15 mouse cellular contexts compared by ENCODE assay signal in the genomic region with DNA sequence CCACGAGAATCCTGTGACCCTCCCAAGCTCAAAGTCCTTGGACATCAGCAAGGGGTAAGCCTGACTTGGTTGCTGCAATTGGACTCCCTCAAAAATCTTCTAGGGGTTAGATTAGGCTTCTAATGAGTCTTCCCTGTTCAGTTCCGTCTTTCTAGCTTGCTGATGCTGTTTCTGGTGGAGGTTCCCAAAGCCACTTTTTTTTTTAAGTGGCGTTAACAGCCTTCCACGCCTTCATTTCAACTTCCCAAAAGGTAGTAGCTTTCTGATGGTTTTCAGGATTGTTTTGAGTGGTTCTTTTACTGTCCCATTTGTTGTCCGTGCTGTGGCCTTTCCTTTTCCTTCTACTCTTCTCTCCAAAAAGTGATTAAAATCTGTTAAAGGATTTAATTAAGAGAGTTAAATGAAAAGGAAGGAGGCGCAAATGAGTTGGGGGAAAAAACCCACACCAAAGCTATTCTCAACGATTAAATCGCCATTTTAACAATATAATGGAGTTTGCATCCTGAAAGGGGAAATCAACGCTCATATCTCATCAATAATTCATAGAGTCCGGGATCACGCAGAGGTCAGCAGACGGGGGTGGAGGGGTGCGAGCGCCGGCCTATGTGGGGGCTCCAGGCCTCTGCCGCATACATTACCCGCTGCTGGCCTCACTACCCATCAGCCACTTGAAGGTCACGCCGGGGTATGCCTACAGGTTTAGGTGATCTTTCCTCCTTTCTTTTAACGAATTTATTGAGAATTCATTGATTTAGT. TPM values are rescaled to one million over a fixed set of nuclear protein-coding genes. Genes with fewer than 3 reads are reported as not detected.
DNase-seq lines count a peak whose midpoint lies in the region; ATAC-seq and TF ChIP-seq lines count a peak whose summit lies in the region.
"Had no signal": no experiment of that assay in that cellular context is flagged by ENCODE, and none has a peak within 500 bp of the region (broad histone marks: within the 10 kb centered on the region; RNA-seq: fewer than 3 reads in every experiment).

No protein-coding gene starts in this region.

- H3K27me3 ChIP-seq in heart, embryonic 16.5 days (ENCODE audit: control insufficient read depth, insufficient read depth, low read length) = peaks cover 95% of the 10 kb centered on the region
- no peaks in the 10 kb centered on the region; a peak in 2 of 4 replicates for H3K27me3 ChIP-seq in MEL (ENCODE audit: control insufficient read depth in 1 of 2, insufficient read depth in 2 of 2, low read length in 2 of 2)
- H3K27me3 ChIP-seq in intestine, postnatal 0 days (replicated peaks; ENCODE audit: control insufficient read depth, insufficient read depth, low read length) = peaks cover 64% of the 10 kb centered on the region
- no peaks in the 10 kb centered on the region for H3K27me3 ChIP-seq in neural tube, embryonic 11.5 days (ENCODE audit: control insufficient read depth, insufficient read depth, low read length)
- H3K27me3 ChIP-seq in forebrain, embryonic 11.5 days (ENCODE audit: control insufficient read depth, insufficient read depth, low read length) = peaks cover 100% of the 10 kb centered on the region

- TF ChIP-seq EP300 in MEL (IDR thresholded peaks at IDR 0.05; ENCODE audit: low read depth in 1 of 2, low read length in 2 of 2) = no peak

- intact Hi-C loops in heart, postnatal 14 days (cut with DNase I) = loop anchor here (2.0 kb wide), 1 partner anchor 226 kb away; no protein-coding TSS in a partner anchor

- no peak overlapping the region for H3K9ac ChIP-seq in heart, embryonic 16.5 days (ENCODE audit: low read length)
- no peak overlapping the region for H3K9ac ChIP-seq in MEL (ENCODE audit: control insufficient read depth, low read depth, low read length, poor library complexity, severe bottlenecking)
- H3K9ac ChIP-seq in intestine, postnatal 0 days (ENCODE audit: low read depth, low read length) = 0 out of 2 replicates have a peak overlapping the region, but pooled peaks have one; percentile 32
- H3K9ac ChIP-seq in neural tube, embryonic 11.5 days (ENCODE audit: low read length) = peak overlapping the region; percentile 100
- no peak overlapping the region for H3K9ac ChIP-seq in forebrain, embryonic 11.5 days (ENCODE audit: low read length)
- H3K9ac ChIP-seq: limb, embryonic 12.5 days had no signal

- H3K36me3 ChIP-seq in heart, embryonic 16.5 days (ENCODE audit: control insufficient read depth, insufficient read depth) = no peaks in the 10 kb centered on the region
- no peaks in the 10 kb centered on the region for H3K36me3 ChIP-seq in MEL (ENCODE audit: control insufficient read depth in 1 of 2, insufficient read depth in 2 of 2, low read length in 2 of 2)
- H3K36me3 ChIP-seq in intestine, postnatal 0 days (ENCODE audit: control insufficient read depth, insufficient read depth) = no peaks in the 10 kb centered on the region
- H3K36me3 ChIP-seq in neural tube, embryonic 11.5 days (ENCODE audit: control insufficient read depth, insufficient read depth, low read length) = no peaks in the 10 kb centered on the region; the same call in 1 of the 2 replicates
- H3K36me3 ChIP-seq in forebrain, embryonic 11.5 days (ENCODE audit: control insufficient read depth, insufficient read depth, low read length) = no peaks in the 10 kb centered on the region
- H3K36me3 ChIP-seq: limb, embryonic 12.5 days had no signal

- TF ChIP-seq RAD21 in MEL (IDR thresholded peaks at IDR 0.05; ENCODE audit: low read depth, low read length) = no peak

- no peaks in the 10 kb centered on the region for H3K79me2 ChIP-seq in MEL (ENCODE audit: control insufficient read depth, insufficient read depth, low read length, poor library complexity)

- TF ChIP-seq CTCF in MEL (IDR thresholded peaks at IDR 0.05 in 2 of 3, conservative IDR thresholded peaks at IDR 0.05 in 1 of 3; ENCODE audit: control insufficient read depth in 1 of 3, insufficient read depth in 1 of 3, low read depth in 2 of 3, low read length in 3 of 3, poor library complexity in 1 of 3, severe bottlenecking in 1 of 3) = no peak
- TF ChIP-seq CTCF in intestine, postnatal 0 days (IDR thresholded peaks at IDR 0.05; ENCODE audit: low read depth) = no peak

- H3K4me2 ChIP-seq in heart, embryonic 16.5 days (ENCODE audit: low read depth, low read length) = peak overlapping the region; percentile 6; the same call in 1 of the 2 replicates
- peak overlapping the region; percentile 63 for H3K4me2 ChIP-seq in intestine, postnatal 0 days (replicated peaks; ENCODE audit: low read depth)
- peak overlapping the region; percentile 100 for H3K4me2 ChIP-seq in neural tube, embryonic 11.5 days (ENCODE audit: low read depth)
- no peak overlapping the region for H3K4me2 ChIP-seq in forebrain, embryonic 11.5 days (ENCODE audit: low read depth, low read length, severe bottlenecking)

- 16% methylated on average over 20 of the region's 20 CpGs for WGBS in heart, embryonic 16.5 days
- WGBS in intestine, postnatal 0 days = 32% methylated on average over 20 of the region's 20 CpGs
- 3% methylated on average over 20 of the region's 20 CpGs for WGBS in neural tube, embryonic 11.5 days
- WGBS in forebrain, embryonic 11.5 days = 3% methylated on average over 20 of the region's 20 CpGs

- H3K27ac ChIP-seq in heart, embryonic 16.5 days (ENCODE audit: low read length) = no peak overlapping the region
- no peak overlapping the region for H3K27ac ChIP-seq in MEL (ENCODE audit: control insufficient read depth, low read depth, low read length)
- peak overlapping the region; percentile 55 for H3K27ac ChIP-seq in intestine, postnatal 0 days (ENCODE audit: low read depth, low read length)
- H3K27ac ChIP-seq in neural tube, embryonic 11.5 days (ENCODE audit: low read depth, low read length) = peak overlapping the region; percentile 100
- H3K27ac ChIP-seq in forebrain, embryonic 11.5 days (ENCODE audit: low read depth, low read length) = no peak overlapping the region
- H3K27ac ChIP-seq: limb, embryonic 12.5 days had no signal

- no peak for TF ChIP-seq POLR2A in MEL (IDR thresholded peaks at IDR 0.05; ENCODE audit: control insufficient read depth in 1 of 2, insufficient read depth in 1 of 2, low read depth in 1 of 2, low read length in 2 of 2, poor library complexity in 1 of 2)

- H3K4me1 ChIP-seq in heart, embryonic 16.5 days (ENCODE audit: control insufficient read depth, insufficient read depth, low read length) = 0 out of 2 replicates have a peak, but pooled peaks cover 2% of the 10 kb centered on the region
- no peaks in the 10 kb centered on the region for H3K4me1 ChIP-seq in MEL (ENCODE audit: control insufficient read depth in 1 of 2, insufficient read depth in 2 of 2, low read length in 2 of 2)
- no peaks in the 10 kb centered on the region for H3K4me1 ChIP-seq in intestine, postnatal 0 days (replicated peaks; ENCODE audit: control insufficient read depth, insufficient read depth, low read length)
- H3K4me1 ChIP-seq in neural tube, embryonic 11.5 days (ENCODE audit: control insufficient read depth, insufficient read depth, low read length) = peaks cover 31% of the 10 kb centered on the region
- H3K4me1 ChIP-seq in forebrain, embryonic 11.5 days (replicated peaks; ENCODE audit: control insufficient read depth, insufficient read depth, low read length) = peaks cover 3% of the 10 kb centered on the region; the same call in 1 of the 2 replicates

- H3K4me3 ChIP-seq in heart, embryonic 16.5 days (ENCODE audit: low read length) = no peak overlapping the region
- H3K4me3 ChIP-seq in MEL (ENCODE audit: control insufficient read depth in 1 of 2, insufficient read depth in 1 of 2, low read depth in 2 of 2, low read length in 2 of 2) = peak overlapping the region; percentile 7 to 10; a peak in 2 of 4 replicates
- H3K4me3 ChIP-seq in intestine, postnatal 0 days (ENCODE audit: low read depth, low read length) = peak overlapping the region; percentile 25; the same call in 1 of the 2 replicates
- peak overlapping the region; percentile 96 for H3K4me3 ChIP-seq in neural tube, embryonic 11.5 days (ENCODE audit: low read depth, low read length)
- no peak overlapping the region for H3K4me3 ChIP-seq in forebrain, embryonic 11.5 days (ENCODE audit: low read depth, low read length)
- H3K4me3 ChIP-seq: erythroblast, embryonic 14.5 days had no signal

- no peak for ATAC-seq in heart, embryonic 16.5 days (replicated peaks; ENCODE audit: extremely low read depth, insufficient read depth, low FRiP score)
- no peak for ATAC-seq in intestine, postnatal 0 days
- no peak for ATAC-seq in neural tube, embryonic 11.5 days (ENCODE audit: insufficient read depth, low FRiP score, low TSS enrichment)
- ATAC-seq in forebrain, embryonic 11.5 days (replicated peaks; ENCODE audit: low FRiP score) = no peak

- DNase-seq in heart, postnatal 14 days = no peak
- no peak for DNase-seq in MEL (ENCODE audit: low read depth, low spot score)
- peak; percentile 86 for DNase-seq in neural tube, embryonic 11.5 days (ENCODE audit: low spot score)
- no peak for DNase-seq in forebrain, embryonic 11.5 days (ENCODE audit: low spot score)
- DNase-seq in embryo, embryonic 11 days = no peak
- DNase-seq in urinary bladder, postnatal 14 days (ENCODE audit: low spot score) = no peak
- DNase-seq: B cell, adult 2 months; cerebellum, adult 9-11 months; heart, postnatal 36 days; thymus, postnatal 14 days had no signal

- H3K9me3 ChIP-seq in heart, embryonic 16.5 days (replicated peaks; ENCODE audit: control insufficient read depth, low read length) = no peaks in the 10 kb centered on the region
- no peaks in the 10 kb centered on the region for H3K9me3 ChIP-seq in MEL (replicated peaks; ENCODE audit: insufficient read depth, low read length)
- no peaks in the 10 kb centered on the region for H3K9me3 ChIP-seq in intestine, postnatal 0 days (ENCODE audit: control insufficient read depth)
- H3K9me3 ChIP-seq in neural tube, embryonic 11.5 days (ENCODE audit: control insufficient read depth, low read length) = no peaks in the 10 kb centered on the region
- H3K9me3 ChIP-seq in forebrain, embryonic 11.5 days (ENCODE audit: control insufficient read depth, low read length) = no peaks in the 10 kb centered on the region
- H3K9me3 ChIP-seq: limb, embryonic 12.5 days had no signal

RNA-seq across cellular contexts. Expression of a gene that starts 7.2 kb away (rescaled TPM):
- polyA plus RNA-seq in heart, embryonic 16.5 days (2015; fragmentation: Nextera tagmentation; extraction: Ambion mirVana) = 0.76 and 2.8 TPM in 2 replicates
- under 1 TPM; 0.19 to 0.22 TPM for total RNA-seq in heart, postnatal 14 days (2021)
- not detected in 2 replicates for total RNA-seq in MEL (2012; rRNA removed)
- not detected for polyA plus RNA-seq in MEL (2012; ENCODE audit: insufficient read depth in 1 of 2, insufficient read length in 2 of 2, low read depth in 1 of 2, low replicate concordance in 2 of 2, missing spikeins in 1 of 2)
- polyA plus RNA-seq in intestine, postnatal 0 days (2015; fragmentation: Nextera tagmentation; extraction: Ambion mirVana) = 14.7 and 15.8 TPM in 2 replicates
- polyA plus RNA-seq in neural tube, embryonic 11.5 days (2014; fragmentation: Nextera tagmentation; extraction: Ambion mirVana) = 49.0 and 49.1 TPM in 2 replicates
- 0.21 TPM in 1 of 2 replicates, not detected in the other for polyA plus RNA-seq in forebrain, embryonic 11.5 days (2014; fragmentation: Nextera tagmentation; extraction: Ambion mirVana)
- total RNA-seq: megakaryocyte-erythroid progenitor cell, adult 5-6 weeks had no signal
- polyA plus RNA-seq: erythroblast, embryonic 14.5 days had no signal

RNA-seq across cellular contexts. Expression of a gene that starts 7.7 kb away (rescaled TPM):
- polyA plus RNA-seq in heart, embryonic 16.5 days (2015; fragmentation: Nextera tagmentation; extraction: Ambion mirVana) = 0.28 and 0.32 TPM in 2 replicates
- total RNA-seq in heart, postnatal 14 days (2021) = 1 to 10 TPM; 1.0 to 1.3 TPM
- not detected in 2 replicates for total RNA-seq in MEL (2012; rRNA removed)
- not detected for polyA plus RNA-seq in MEL (2012; ENCODE audit: insufficient read depth in 1 of 2, insufficient read length in 2 of 2, low read depth in 1 of 2, low replicate concordance in 2 of 2, missing spikeins in 1 of 2)
- 1.1 and 1.5 TPM in 2 replicates for polyA plus RNA-seq in intestine, postnatal 0 days (2015; fragmentation: Nextera tagmentation; extraction: Ambion mirVana)
- 3.1 and 3.8 TPM in 2 replicates for polyA plus RNA-seq in neural tube, embryonic 11.5 days (2014; fragmentation: Nextera tagmentation; extraction: Ambion mirVana)
- not detected in 2 replicates for polyA plus RNA-seq in forebrain, embryonic 11.5 days (2014; fragmentation: Nextera tagmentation; extraction: Ambion mirVana)
- polyA plus RNA-seq: erythroblast, embryonic 14.5 days had no signal

RNA-seq across cellular contexts. Expression of a gene that starts 12.8 kb away (rescaled TPM):
- polyA plus RNA-seq in heart, embryonic 16.5 days (2015; fragmentation: Nextera tagmentation; extraction: Ambion mirVana) = 0.24 and 0.79 TPM in 2 replicates
- under 1 TPM; 0.76 to 0.79 TPM for total RNA-seq in heart, postnatal 14 days (2021)
- total RNA-seq in MEL (2012; rRNA removed) = not detected in 2 replicates
- not detected for polyA plus RNA-seq in MEL (2012; ENCODE audit: insufficient read depth in 1 of 2, insufficient read length in 2 of 2, low read depth in 1 of 2, low replicate concordance in 2 of 2, missing spikeins in 1 of 2)
- polyA plus RNA-seq in intestine, postnatal 0 days (2015; fragmentation: Nextera tagmentation; extraction: Ambion mirVana) = 1.1 and 1.3 TPM in 2 replicates
- polyA plus RNA-seq in neural tube, embryonic 11.5 days (2014; fragmentation: Nextera tagmentation; extraction: Ambion mirVana) = 10.3 and 14.2 TPM in 2 replicates
- polyA plus RNA-seq in forebrain, embryonic 11.5 days (2014; fragmentation: Nextera tagmentation; extraction: Ambion mirVana) = not detected in 2 replicates
- polyA plus RNA-seq: erythroblast, embryonic 14.5 days had no signal

RNA-seq across cellular contexts. Expression of a gene that starts 18.1 kb away (rescaled TPM):
- polyA plus RNA-seq in heart, embryonic 16.5 days (2015; fragmentation: Nextera tagmentation; extraction: Ambion mirVana) = 0.51 TPM in 1 of 2 replicates, not detected in the other
- total RNA-seq in heart, postnatal 14 days (2021) = not detected
- not detected in 2 replicates for total RNA-seq in MEL (2012; rRNA removed)
- polyA plus RNA-seq in MEL (2012; ENCODE audit: insufficient read depth in 1 of 2, insufficient read length in 2 of 2, low read depth in 1 of 2, low replicate concordance in 2 of 2, missing spikeins in 1 of 2) = not detected
- 5.7 and 6.4 TPM in 2 replicates for polyA plus RNA-seq in intestine, postnatal 0 days (2015; fragmentation: Nextera tagmentation; extraction: Ambion mirVana)
- 81.4 and 87.2 TPM in 2 replicates for polyA plus RNA-seq in neural tube, embryonic 11.5 days (2014; fragmentation: Nextera tagmentation; extraction: Ambion mirVana)
- polyA plus RNA-seq in forebrain, embryonic 11.5 days (2014; fragmentation: Nextera tagmentation; extraction: Ambion mirVana) = not detected in 2 replicates
- total RNA-seq: heart, postnatal 36 days; megakaryocyte-erythroid progenitor cell, adult 5-6 weeks had no signal
- polyA plus RNA-seq: erythroblast, embryonic 14.5 days had no signal

RNA-seq across cellular contexts. Expression of a gene that starts 23.9 kb away (rescaled TPM):
- 0.31 and 0.43 TPM in 2 replicates for polyA plus RNA-seq in heart, embryonic 16.5 days (2015; fragmentation: Nextera tagmentation; extraction: Ambion mirVana)
- total RNA-seq in heart, postnatal 14 days (2021) = not detected
- total RNA-seq in MEL (2012; rRNA removed) = not detected in 2 replicates
- not detected for polyA plus RNA-seq in MEL (2012; ENCODE audit: insufficient read depth in 1 of 2, insufficient read length in 2 of 2, low read depth in 1 of 2, low replicate concordance in 2 of 2, missing spikeins in 1 of 2)
- polyA plus RNA-seq in intestine, postnatal 0 days (2015; fragmentation: Nextera tagmentation; extraction: Ambion mirVana) = 7.6 and 8.5 TPM in 2 replicates
- polyA plus RNA-seq in neural tube, embryonic 11.5 days (2014; fragmentation: Nextera tagmentation; extraction: Ambion mirVana) = 65.5 and 65.9 TPM in 2 replicates
- 0.21 TPM in 1 of 2 replicates, not detected in the other for polyA plus RNA-seq in forebrain, embryonic 11.5 days (2014; fragmentation: Nextera tagmentation; extraction: Ambion mirVana)
- total RNA-seq: heart, postnatal 36 days; megakaryocyte-erythroid progenitor cell, adult 5-6 weeks had no signal
- polyA plus RNA-seq: erythroblast, embryonic 14.5 days had no signal

Comparison
In these comparisons a context has a peak if more than half of its experiments do, and no peak if none do; other contexts are left out.
1. H3K27ac ChIP-seq: peak in intestine, postnatal 0 days (single experiment) and neural tube, embryonic 11.5 days (single experiment); none in heart, embryonic 16.5 days (single experiment), MEL (single experiment) and forebrain, embryonic 11.5 days (single experiment).
2. H3K4me3 ChIP-seq: peak in MEL (2 of 2), intestine, postnatal 0 days (single experiment) and neural tube, embryonic 11.5 days (single experiment); none in heart, embryonic 16.5 days (single experiment) and forebrain, embryonic 11.5 days (single experiment).
3. H3K9ac ChIP-seq: peak in intestine, postnatal 0 days (single experiment) and neural tube, embryonic 11.5 days (single experiment); none in heart, embryonic 16.5 days (single experiment), MEL (single experiment) and forebrain, embryonic 11.5 days (single experiment).